Mouse (Mus musculus) limb, embryonic 10.5 days (tissue): ENCODE data around the gene Bnip2. TPM values are rescaled to one million over a fixed set of nuclear protein-coding genes. Genes with fewer than 3 reads are reported as not detected.

Experiments
- DNase-seq: peaks from one replicate; pipeline ENCODE4 v3.0.0-alpha.2; 2017; ENCODE audit warnings: low spot score
- H3K27ac ChIP-seq: fragments of 300-500 bp; sonication (generic); 2 replicates; pipeline ENCODE4 v1.5.1; 2016; ENCODE audit warnings: mild to moderate bottlenecking
- H3K27me3 ChIP-seq: fragments of 300-500 bp; sonication (generic); 2 replicates; pipeline ENCODE4 v1.6.1; 2016; ENCODE audit warnings: low read depth, mild to moderate bottlenecking; ENCODE audit not compliant: poor library complexity, severe bottlenecking
- H3K36me3 ChIP-seq: fragments of 300-500 bp; sonication (generic); 2 replicates; pipeline ENCODE4 v1.6.1; 2016; ENCODE audit warnings: mild to moderate bottlenecking, moderate library complexity
- H3K4me1 ChIP-seq: fragments of 300-500 bp; sonication (generic); 2 replicates; pipeline ENCODE4 v1.6.1; 2016
- H3K4me3 ChIP-seq: fragments of 300-500 bp; sonication (generic); 2 replicates; pipeline ENCODE4 v1.5.1; 2016; ENCODE audit warnings: mild to moderate bottlenecking, moderate library complexity
- H3K9me3 ChIP-seq: fragments of 300-500 bp; sonication (generic); replicated peaks from 2 replicates; pipeline ENCODE4 v1.6.1; 2016; ENCODE audit warnings: mild to moderate bottlenecking
- WGBS: fragments of 180-500 bp; shearing (Covaris S2); methylation state at CpG from one replicate; pipeline ENCODE4 v1.1.7; 2016; 5-methylcytosine and 5-hydroxymethylcytosine counted together
- polyA plus RNA-seq: library from polyadenylated mRNA; unstranded; fragments of >200 nt; fragmentation: Nextera tagmentation; extraction: Ambion mirVana; gene quantifications from 2 replicates; pipeline ENCODE4 v1.2.1, GENCODE M21; 2016

Bnip2 gene
- polyA plus RNA-seq, 1 experiment from 2014 or later: 109 TPM

DNA sequence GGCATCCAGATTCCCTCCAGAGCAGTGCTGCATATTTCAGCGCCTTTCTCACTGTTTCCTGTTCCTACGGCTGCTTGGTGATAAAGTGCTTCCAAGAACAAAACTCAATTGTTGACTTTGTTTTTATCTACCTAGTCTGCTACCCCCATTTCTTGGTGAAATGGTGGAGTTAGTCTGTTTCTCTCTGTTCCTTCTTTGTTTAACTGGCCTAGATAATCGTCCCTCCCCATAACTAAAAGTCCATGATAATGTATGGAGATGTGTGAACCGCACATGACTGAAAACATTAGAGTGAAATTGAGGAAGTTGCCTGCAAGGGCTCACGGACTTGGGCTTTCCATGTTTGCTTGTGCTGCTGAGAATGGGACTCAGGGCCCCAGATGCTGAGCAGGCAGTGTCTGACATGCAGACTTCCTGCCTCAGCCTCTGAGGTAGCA is 3.6 kb downstream of the Bnip2 start:
- H3K27ac ChIP-seq: no peak overlapping the region
- H3K4me1 ChIP-seq: peaks cover 10% of the 10 kb centered on the region
- no peaks in the 10 kb centered on the region for H3K9me3 ChIP-seq
- WGBS: 86% methylated on average over 5 of the region's 5 CpGs
- no peaks in the 10 kb centered on the region for H3K27me3 ChIP-seq
- H3K36me3 ChIP-seq: peaks cover 61% of the 10 kb centered on the region
- no peak overlapping the region for H3K4me3 ChIP-seq
- DNase-seq: no peak

DNA sequence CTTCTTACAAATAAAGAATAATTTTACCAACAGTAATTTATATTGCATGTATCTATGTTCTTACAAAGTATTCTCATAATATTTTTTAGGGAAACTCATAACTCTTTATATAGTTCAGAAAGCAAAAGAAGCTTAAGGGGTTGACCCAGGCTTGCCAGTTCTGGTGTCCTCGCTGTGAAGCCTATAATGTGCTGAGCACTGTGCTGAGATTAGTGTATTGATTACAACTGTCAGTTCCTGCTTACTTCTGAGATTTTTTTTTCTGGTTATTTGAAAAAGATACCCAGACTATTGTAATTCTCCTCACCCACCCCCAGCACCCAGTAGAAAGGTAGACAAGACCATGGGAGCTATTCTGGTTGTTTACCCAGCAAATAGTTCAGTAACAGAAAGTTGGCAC is 4.2 kb downstream of the Bnip2 start:
- Histone ChIP-seq H3K27me3 (no peaks in the 10 kb centered on the region), H3K4me1 (peaks cover 10% of the 10 kb centered on the region), H3K36me3 (peaks cover 67% of the 10 kb centered on the region), H3K4me3 (no peak overlapping the region), H3K9me3 (no peaks in the 10 kb centered on the region), H3K27ac (no peak overlapping the region)
- 91% methylated on average over 1 of the region's 1 CpGs for WGBS
- no peak for DNase-seq

DNA sequence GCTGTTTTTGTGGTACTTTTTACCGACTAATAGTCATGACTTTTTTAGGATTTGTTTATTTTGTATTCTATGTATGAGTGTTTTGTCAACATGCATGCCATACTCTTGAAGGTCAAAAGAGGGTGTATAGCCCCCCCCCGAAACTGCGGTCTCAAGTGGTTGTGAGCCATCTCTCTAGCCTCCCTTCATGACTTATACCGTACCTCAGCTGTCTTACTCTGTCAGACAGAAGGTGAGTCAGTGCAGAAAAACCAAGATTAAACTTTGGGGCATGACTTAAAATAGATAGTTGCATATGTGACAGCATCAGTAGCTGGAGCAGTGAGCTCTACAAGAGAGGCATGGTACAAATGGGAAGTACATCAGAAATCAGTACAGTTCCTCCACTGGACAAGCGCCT is 5.3 kb downstream of the Bnip2 start:
- H3K27me3 ChIP-seq: no peaks in the 10 kb centered on the region
- peaks cover 78% of the 10 kb centered on the region for H3K36me3 ChIP-seq
- WGBS: 95% methylated on average over 5 of the region's 5 CpGs
- H3K4me3 ChIP-seq: no peak overlapping the region
- no peak for DNase-seq
- H3K27ac ChIP-seq: no peak overlapping the region
- no peaks in the 10 kb centered on the region for H3K9me3 ChIP-seq
- H3K4me1 ChIP-seq: peaks cover 6% of the 10 kb centered on the region

DNA sequence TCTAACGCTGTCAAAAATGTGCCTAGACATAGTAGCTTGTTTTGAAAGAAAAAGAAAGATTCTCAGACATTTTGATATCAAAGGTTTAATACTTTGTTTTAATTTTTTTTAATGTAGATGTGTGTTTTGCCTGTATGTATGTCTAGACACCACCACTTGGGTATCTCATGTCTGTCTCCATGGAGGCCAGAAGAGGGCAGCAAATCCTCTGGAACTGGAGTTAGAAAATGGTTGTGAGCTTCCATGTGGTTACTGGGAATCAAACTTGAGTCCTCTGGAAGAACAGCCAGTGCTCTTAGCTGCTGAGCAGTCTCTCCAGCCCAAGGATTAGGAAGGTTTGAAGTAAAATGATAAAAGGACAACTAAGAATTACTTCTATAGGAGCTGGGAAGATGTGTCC is 10.1 kb downstream of the Bnip2 start:
- no peak for DNase-seq
- H3K4me3 ChIP-seq: no peak overlapping the region
- WGBS: 83% methylated on average over 1 of the region's 1 CpGs
- no peaks in the 10 kb centered on the region for H3K27me3 ChIP-seq
- H3K4me1 ChIP-seq: no peaks in the 10 kb centered on the region
- peaks cover 98% of the 10 kb centered on the region for H3K36me3 ChIP-seq
- H3K9me3 ChIP-seq: no peaks in the 10 kb centered on the region
- no peak overlapping the region for H3K27ac ChIP-seq

DNA sequence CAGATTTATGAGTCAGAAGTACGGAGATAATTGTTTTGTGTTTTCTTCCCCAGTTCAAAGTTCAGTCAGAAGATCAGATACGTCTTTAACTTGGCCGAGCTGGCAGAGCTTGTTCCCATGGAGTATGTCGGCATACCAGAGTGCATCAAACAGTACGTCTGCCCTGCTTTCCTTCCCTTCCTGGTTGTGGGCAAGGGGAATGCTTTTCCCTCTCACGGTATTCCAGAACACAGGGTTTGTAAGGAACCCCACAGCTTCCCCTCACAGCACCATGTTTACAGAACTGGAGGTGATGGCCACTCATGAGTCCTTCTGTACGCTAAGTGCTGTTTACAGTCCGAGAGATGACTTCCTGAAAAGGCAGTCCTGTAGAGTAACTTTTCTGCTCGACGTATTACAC is 14.2 kb downstream of the Bnip2 start:
- Histone ChIP-seq H3K27me3 (no peaks in the 10 kb centered on the region), H3K27ac (no peak overlapping the region), H3K9me3 (no peaks in the 10 kb centered on the region), H3K4me3 (no peak overlapping the region), H3K36me3 (peaks cover 99% of the 10 kb centered on the region), H3K4me1 (no peaks in the 10 kb centered on the region)
- no peak for DNase-seq
- WGBS: 91% methylated on average over 10 of the region's 10 CpGs

DNA sequence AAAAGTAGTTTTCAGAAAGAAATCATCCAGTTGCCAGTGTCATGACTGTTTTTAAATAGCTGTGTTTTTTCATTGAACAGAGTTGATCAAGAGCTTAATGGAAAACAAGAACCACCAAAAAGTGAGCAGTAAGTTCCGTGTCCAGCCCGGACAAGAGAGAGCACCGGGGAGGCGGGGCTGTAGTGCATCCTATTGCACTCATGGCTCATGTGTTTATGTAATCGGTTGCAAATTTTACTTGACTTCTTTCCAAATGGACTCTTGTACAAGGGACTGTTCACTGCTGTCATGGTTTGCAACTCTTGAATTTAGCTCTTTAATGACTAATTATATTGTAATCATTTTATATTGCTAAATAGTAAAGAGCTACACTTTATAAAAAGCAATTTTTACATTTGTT is 17.7 kb downstream of the Bnip2 start:
- Histone ChIP-seq H3K27me3 (no peaks in the 10 kb centered on the region), H3K9me3 (no peaks in the 10 kb centered on the region), H3K27ac (no peak overlapping the region), H3K4me1 (no peaks in the 10 kb centered on the region), H3K4me3 (no peak overlapping the region), H3K36me3 (peaks cover 94% of the 10 kb centered on the region)
- DNase-seq: no peak
- WGBS: 95% methylated on average over 5 of the region's 5 CpGs

DNA sequence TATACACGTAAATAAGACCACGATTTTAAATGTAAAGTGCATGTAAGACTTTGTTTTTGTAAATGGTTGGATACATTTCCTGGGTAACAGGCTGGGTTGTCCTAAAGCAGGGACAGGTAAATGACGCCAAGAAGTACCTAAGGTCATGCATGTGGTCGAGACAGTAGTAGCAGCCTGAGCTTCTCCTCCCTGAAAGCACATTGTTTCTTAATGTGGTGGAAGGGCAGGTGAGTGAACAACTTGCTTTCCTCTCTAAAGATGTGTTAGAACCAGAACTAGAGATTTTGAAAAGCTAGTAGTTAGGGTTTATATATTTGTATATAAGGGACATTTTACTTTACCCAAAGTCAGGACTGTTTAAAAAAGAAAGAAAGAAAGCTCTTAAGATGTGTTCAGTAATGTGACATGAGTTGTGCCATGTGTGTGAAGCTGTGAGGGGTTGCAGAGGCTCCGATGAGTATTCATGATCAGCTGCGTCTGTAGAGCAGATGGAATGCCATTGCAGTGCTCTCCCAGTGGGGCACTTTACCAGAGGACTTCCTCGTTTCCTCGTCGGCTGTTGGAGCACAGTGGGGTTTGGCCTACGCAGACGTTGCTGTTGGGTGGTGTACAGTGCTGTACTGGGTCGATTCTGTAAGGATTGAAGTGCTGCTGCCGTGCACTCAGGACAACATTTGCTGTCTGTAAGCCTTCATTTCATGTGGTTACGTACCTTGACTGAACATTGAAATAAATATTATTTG is 18.4 kb downstream of the Bnip2 start:
- Histone ChIP-seq H3K4me1 (no peaks in the 10 kb centered on the region), H3K27me3 (no peaks in the 10 kb centered on the region), H3K9me3 (no peaks in the 10 kb centered on the region), H3K4me3 (no peak overlapping the region), H3K36me3 (peaks cover 87% of the 10 kb centered on the region), H3K27ac (no peak overlapping the region)
- DNase-seq: no peak
- WGBS: 94% methylated on average over 14 of the region's 14 CpGs

DNA sequence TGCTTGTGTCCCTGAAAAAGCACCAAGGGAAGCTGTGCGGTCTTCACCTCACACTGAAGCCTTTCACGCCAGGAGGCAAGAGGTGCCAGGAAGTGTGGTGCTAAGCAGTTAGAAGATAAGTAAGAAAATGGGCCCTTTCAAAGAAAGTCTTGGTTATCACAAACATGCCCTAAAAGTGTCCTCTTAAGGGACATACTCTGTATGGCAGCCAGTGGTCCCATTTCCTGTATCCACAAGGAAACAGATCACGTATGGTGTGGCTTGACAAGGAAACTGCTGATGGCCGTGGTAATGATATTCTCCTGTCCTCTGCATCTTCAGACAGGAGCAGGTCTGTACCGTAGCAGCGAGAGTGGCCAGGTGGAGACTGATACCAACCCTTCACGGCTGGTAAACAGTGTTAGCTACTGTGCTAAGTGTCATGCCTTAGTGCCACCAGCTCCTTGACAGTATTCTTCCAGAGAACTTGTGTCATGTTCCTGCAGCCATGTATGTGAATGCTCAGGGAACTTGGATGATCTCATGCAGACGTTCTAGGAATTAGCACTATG is 20.6 kb downstream of the Bnip2 start:
- no peak overlapping the region for H3K4me3 ChIP-seq
- H3K9me3 ChIP-seq: no peaks in the 10 kb centered on the region
- 84% methylated on average over 8 of the region's 8 CpGs for WGBS
- DNase-seq: no peak
- no peak overlapping the region for H3K27ac ChIP-seq
- H3K4me1 ChIP-seq: peaks cover 8% of the 10 kb centered on the region
- H3K36me3 ChIP-seq: peaks cover 66% of the 10 kb centered on the region
- no peaks in the 10 kb centered on the region for H3K27me3 ChIP-seq

DNA sequence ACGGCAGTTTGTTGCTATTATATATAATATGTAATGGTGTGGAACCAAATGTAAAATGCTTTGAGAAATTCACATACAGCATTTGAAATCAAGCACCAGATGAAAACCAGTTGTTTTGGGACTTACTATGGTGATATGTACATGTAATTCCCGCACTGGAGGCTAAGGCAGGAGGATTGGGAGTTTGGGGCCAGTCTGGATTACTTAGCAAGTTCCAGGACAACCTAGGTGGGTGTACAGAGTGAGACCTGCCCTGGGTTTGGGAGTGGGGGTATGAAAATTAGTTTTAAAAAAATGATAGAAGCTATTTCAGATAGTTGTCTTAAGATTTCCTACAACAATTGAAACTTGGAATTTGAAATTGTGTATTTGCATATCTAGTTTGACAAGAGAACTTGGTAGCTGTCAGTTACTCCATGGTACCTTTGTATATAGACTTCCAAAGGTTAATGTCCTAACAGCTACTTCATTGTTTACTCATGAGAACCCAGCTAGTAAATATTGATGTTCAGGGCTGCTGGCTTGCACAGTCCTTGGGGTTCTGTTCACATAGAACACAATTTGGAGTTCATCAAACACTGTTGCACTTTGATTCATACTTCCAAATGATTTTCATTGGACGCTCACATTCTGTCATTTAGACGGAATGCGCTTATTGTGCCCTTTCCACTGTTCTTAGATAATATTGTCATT is 21.7 kb downstream of the Bnip2 start:
- 96% methylated on average over 5 of the region's 5 CpGs for WGBS
- no peaks in the 10 kb centered on the region for H3K9me3 ChIP-seq
- peaks cover 59% of the 10 kb centered on the region for H3K36me3 ChIP-seq
- H3K27me3 ChIP-seq: no peaks in the 10 kb centered on the region
- H3K4me3 ChIP-seq: no peak overlapping the region
- H3K4me1 ChIP-seq: peaks cover 8% of the 10 kb centered on the region
- DNase-seq: no peak
- H3K27ac ChIP-seq: no peak overlapping the region

DNA sequence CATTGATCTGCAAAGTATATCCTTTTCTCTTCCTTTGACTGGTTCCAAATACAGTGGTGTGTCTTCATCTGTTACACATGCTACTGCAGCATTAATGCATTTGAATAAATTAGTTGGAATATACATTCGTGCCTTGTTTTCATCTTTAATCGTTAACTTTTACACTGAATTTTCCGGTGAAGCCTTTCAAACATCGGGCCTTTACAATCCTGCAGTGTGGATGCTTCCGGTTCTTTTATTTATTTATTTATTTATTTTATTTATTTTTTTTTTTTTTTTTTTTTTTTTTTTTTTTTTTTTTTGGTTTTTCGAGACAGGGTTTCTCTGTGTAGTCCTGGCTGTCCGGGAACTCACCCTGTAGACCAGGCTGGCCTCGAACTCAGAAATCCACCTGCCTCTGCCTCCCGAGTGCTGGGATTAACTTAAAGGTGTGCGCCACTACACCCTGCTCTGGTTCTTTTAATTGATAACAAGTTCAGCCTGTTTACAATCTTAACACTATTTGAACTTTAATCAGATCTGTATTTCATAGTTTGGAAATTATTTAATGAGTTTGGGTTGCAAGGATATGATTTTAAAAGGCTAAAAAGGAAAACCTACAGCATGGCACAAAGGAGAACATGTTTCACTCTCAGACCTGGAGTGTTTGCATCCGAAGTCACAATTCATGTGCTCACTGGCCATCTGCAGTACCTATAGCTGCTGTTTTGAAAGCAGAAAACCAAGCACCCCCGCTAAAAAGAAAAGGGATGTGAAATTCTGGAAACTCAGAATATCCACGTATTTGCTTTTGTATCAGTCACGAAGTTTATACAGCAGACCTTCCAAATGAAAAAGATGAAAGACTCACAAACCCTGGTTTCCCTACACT is 22.5 kb downstream of the Bnip2 start:
- H3K27ac ChIP-seq: peak overlapping the region; percentile 98
- H3K9me3 ChIP-seq: no peaks in the 10 kb centered on the region
- 70% methylated on average over 14 of the region's 14 CpGs for WGBS
- H3K4me3 ChIP-seq: peak overlapping the region; percentile 96
- no peak for DNase-seq
- no peaks in the 10 kb centered on the region for H3K27me3 ChIP-seq
- H3K36me3 ChIP-seq: peaks cover 59% of the 10 kb centered on the region
- H3K4me1 ChIP-seq: peaks cover 8% of the 10 kb centered on the region

DNA sequence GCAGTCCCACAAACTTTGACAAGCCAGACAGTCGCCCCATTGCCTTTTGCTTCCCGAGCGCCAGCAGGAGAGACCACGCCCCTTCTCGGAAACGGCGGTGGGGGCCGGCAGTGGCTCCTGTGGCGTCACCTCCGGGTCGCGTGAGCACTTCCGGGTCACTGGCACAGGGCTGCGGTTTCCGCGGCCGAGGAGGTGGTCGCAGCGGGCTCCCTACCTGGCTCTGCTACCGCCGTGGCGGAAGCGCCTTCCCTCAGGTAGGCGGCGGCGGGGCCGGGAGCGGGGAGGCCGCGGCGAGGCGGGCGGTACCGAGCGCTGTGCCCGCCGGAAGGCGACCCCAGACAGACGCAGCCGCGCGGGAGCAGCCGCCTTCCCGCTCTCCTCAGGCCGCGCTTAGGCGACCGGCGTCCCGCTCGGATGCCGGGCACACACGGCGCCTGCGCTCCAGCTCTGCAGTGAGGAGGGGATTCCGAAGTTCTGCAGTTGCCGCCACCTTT is 23.2 kb downstream of the Bnip2 start, which contains the start of gene Gtf2a2:
TSS of gene Gtf2a2 (plus strand) at position 143 of the 494 bp plus-strand sequence.
- peaks cover 8% of the 10 kb centered on the region for H3K4me1 ChIP-seq
- H3K4me3 ChIP-seq: peak within 1 kb of the TSS; percentile 96
- H3K27ac ChIP-seq: peak within 1 kb of the TSS; percentile 98
- no peaks in the 10 kb centered on the region for H3K9me3 ChIP-seq
- H3K36me3 ChIP-seq: peaks cover 58% of the 10 kb centered on the region
- peak; percentile 99 for DNase-seq
- H3K27me3 ChIP-seq: no peaks in the 10 kb centered on the region
- WGBS: under 1% methylated on average over 57 of the region's 57 CpGs

DNA sequence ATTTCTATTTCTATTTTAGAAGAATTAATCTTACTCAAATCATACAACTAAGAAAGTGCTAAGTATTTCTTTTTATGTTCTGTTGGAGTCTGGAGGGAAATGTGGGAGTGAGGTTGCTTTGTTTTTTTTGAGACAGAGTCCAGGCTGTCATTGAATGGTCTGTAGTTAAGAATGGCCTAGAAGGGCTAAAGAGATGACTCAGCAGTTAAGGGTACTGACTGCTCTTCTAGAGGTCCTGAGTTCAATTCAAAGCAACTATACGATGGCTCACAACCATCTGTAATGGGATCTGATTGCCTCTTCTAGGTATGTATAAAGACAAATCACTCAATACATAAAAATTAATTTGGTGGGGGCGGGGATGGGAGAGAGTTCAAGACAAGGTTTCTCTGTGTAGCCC is 26.4 kb downstream of the Bnip2 start:
- no peaks in the 10 kb centered on the region for H3K27me3 ChIP-seq
- no peak for DNase-seq
- peaks cover 8% of the 10 kb centered on the region for H3K4me1 ChIP-seq
- no peak overlapping the region for H3K27ac ChIP-seq
- no peak overlapping the region for H3K4me3 ChIP-seq
- H3K9me3 ChIP-seq: no peaks in the 10 kb centered on the region
- H3K36me3 ChIP-seq: peaks cover 47% of the 10 kb centered on the region
- 93% methylated on average over 2 of the region's 2 CpGs for WGBS
